Mouse (Mus musculus): ENCODE data around the gene Gm39566.

Gene Gm39566

GRCm38 (mm10) chr11:69761868-69762267 lies 53.2 kb downstream of the Gm39566 start, which contains the start of gene Slc35g3:
Gene Slc35g3, minus strand, starts transcription at chr11:69761968.
- DNase-seq (ENCODE audit: low read depth, low spot score): no peak

Data from CD4-positive helper T cell, adult 2 months (primary cell).